Mouse (Mus musculus) bone marrow macrophage, adult 2 months (primary cell): ENCODE data around the gene Tomm40l.

ENCODE experiments used
- CTCF ChIP-seq: IDR thresholded peaks from 2 replicates; pipeline ENCODE4 v1.5.1; 2012; ENCODE audit warnings: low read depth, mild to moderate bottlenecking, low read length, moderate library complexity
- POLR2A ChIP-seq: IDR thresholded peaks from 2 replicates; pipeline ENCODE4 v1.6.1; 2012; ENCODE audit warnings: mild to moderate bottlenecking, low read depth, low read length, borderline replicate concordance

DNA sequence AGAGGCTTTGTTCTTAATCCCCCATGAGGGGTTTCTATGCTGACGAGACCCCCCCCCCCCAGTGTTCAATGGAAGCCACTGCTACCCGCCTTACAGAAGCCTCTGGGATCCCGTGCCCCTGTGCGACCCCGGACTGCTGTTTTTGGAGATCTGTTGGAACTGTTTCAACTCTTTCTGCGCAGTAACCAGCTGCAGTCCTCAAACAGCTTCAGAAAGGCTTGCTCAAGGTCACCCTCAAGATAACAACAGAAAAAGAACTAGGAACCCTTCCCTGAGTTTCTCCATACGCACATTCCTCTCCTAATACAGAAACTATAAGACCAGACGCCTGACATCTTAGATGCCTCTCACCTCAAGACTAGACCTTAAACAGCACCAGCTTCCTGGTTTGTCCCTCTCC lies 33.3 kb downstream of the Tomm40l start:
- TF ChIP-seq CTCF (no peak), POLR2A (no peak)
